Mouse (Mus musculus): ENCODE results near the gene Kif22. TPM values are rescaled to one million over a fixed set of nuclear protein-coding genes. Genes with fewer than 3 reads are reported as not detected.

Kif22 gene
- total and polyA plus RNA-seq, 3 experiments = 57.7 to 298 (median 119) TPM

- TF ChIP-seq GATA1 (IDR thresholded peaks at IDR 0.05; ENCODE audit: low read depth, low read length) = no peak
- TF ChIP-seq SMC3 (IDR thresholded peaks at IDR 0.05; ENCODE audit: low read depth, low read length) = 0 out of 2 replicates have a peak, but pooled peaks have one; percentile 6
- Histone ChIP-seq H3K9me3 (replicated peaks; ENCODE audit: insufficient read depth, low read length) (no peaks in the 10 kb centered on the region), H3K36me3 (ENCODE audit: control insufficient read depth in 1 of 2, insufficient read depth in 2 of 2, low read length in 2 of 2) (peaks cover 22 to 47% of the 10 kb centered on the region in 2 experiments), H3K27ac (ENCODE audit: control insufficient read depth, low read depth, low read length) (peak overlapping the region; percentile 98), H3K79me2 (ENCODE audit: control insufficient read depth, insufficient read depth, low read length, poor library complexity) (peaks cover 34% of the 10 kb centered on the region), H3K9ac (ENCODE audit: control insufficient read depth, low read depth, low read length, poor library complexity, severe bottlenecking) (peak overlapping the region; percentile 78), H3K4me1 (ENCODE audit: control insufficient read depth in 1 of 2, insufficient read depth in 2 of 2, low read length in 2 of 2) (peaks cover 28 to 41% of the 10 kb centered on the region in 2 experiments), H3K27me3 (ENCODE audit: control insufficient read depth in 1 of 2, insufficient read depth in 2 of 2, low read length in 2 of 2) (no peaks in the 10 kb centered on the region), H3K4me3 (ENCODE audit: control insufficient read depth in 1 of 2, insufficient read depth in 1 of 2, low read depth in 2 of 2, low read length in 2 of 2) (peak overlapping the region; percentile 50 to 69)
- peak; percentile 47 for DNase-seq (ENCODE audit: low read depth, low spot score)
These were observed 14.4 kb downstream of the Kif22 start for GRCm38 (mm10) chr7:127027885-127028284.

- TF ChIP-seq MYB (IDR thresholded peaks at IDR 0.05; ENCODE audit: low read depth, low read length) (peak; percentile 98), CHD2 (IDR thresholded peaks at IDR 0.05; ENCODE audit: low read length) (peak; percentile 62), ZMIZ1 (IDR thresholded peaks at IDR 0.05; ENCODE audit: low read depth, low read length) (peak; percentile 84), POLR2A (IDR thresholded peaks at IDR 0.05; ENCODE audit: control insufficient read depth in 1 of 2, insufficient read depth in 1 of 2, low read depth in 1 of 2, low read length in 2 of 2, poor library complexity in 1 of 2) (peak; percentile 24 to 71; a peak in 2 of 4 replicates), TCF12 (IDR thresholded peaks at IDR 0.05; ENCODE audit: low read depth, low read length) (peak; percentile 77), GATA1 (IDR thresholded peaks at IDR 0.05; ENCODE audit: low read depth, low read length) (no peak), RCOR1 (IDR thresholded peaks at IDR 0.05; ENCODE audit: low read depth, low read length) (no peak), MAZ (IDR thresholded peaks at IDR 0.05; ENCODE audit: low read depth, low read length) (peak; percentile 100), UBTF (IDR thresholded peaks at IDR 0.05; ENCODE audit: borderline replicate concordance, insufficient read depth, low read depth, low read length) (no peak), ELF1 (IDR thresholded peaks at IDR 0.05; ENCODE audit: low read depth, low read length) (0 out of 2 replicates have a peak, but pooled peaks have one; percentile 50), SMC3 (IDR thresholded peaks at IDR 0.05; ENCODE audit: low read depth, low read length) (peak; percentile 19; the same call in 1 of the 2 replicates), TBP (IDR thresholded peaks at IDR 0.05; ENCODE audit: low read depth, low read length) (peak; percentile 78), E2F4 (IDR thresholded peaks at IDR 0.05; ENCODE audit: borderline replicate concordance, low read depth, low read length) (peak; percentile 93; the same call in 1 of the 2 replicates), POLR2AphosphoS2 (IDR thresholded peaks at IDR 0.05; ENCODE audit: low read length) (peak; percentile 99), GABPA (IDR thresholded peaks at IDR 0.05; ENCODE audit: low read depth, low read length) (no peak), ETS1 (IDR thresholded peaks at IDR 0.05; ENCODE audit: low read depth, low read length) (peak; percentile 79), USF1 (IDR thresholded peaks at IDR 0.05; ENCODE audit: low read depth, low read length) (peak; percentile 69), CHD1 (IDR thresholded peaks at IDR 0.05; ENCODE audit: low read depth, low read length) (no peak), MXI1 (IDR thresholded peaks at IDR 0.05; ENCODE audit: low read depth, low read length) (no peak; the same call in 1 of the 2 replicates), ZC3H11A (IDR thresholded peaks at IDR 0.05; ENCODE audit: low read depth, low read length) (no peak), SIN3A (IDR thresholded peaks at IDR 0.05; ENCODE audit: low read length) (peak; percentile 90), NELFE (IDR thresholded peaks at IDR 0.05; ENCODE audit: low read depth, low read length) (peak; percentile 23), EP300 (IDR thresholded peaks at IDR 0.05; ENCODE audit: low read depth in 1 of 2, low read length in 2 of 2) (peak in 1 of 2 experiments; percentile 91; a peak in 2 of 4 replicates), CTCF (IDR thresholded peaks at IDR 0.05 in 2 of 3, conservative IDR thresholded peaks at IDR 0.05 in 1 of 3; ENCODE audit: control insufficient read depth in 1 of 3, insufficient read depth in 1 of 3, low read depth in 2 of 3, low read length in 3 of 3, poor library complexity in 1 of 3, severe bottlenecking in 1 of 3) (0 out of 6 replicates have a peak, but pooled peaks of 1 of the 3 experiments have one; percentile 2), BHLHE40 (IDR thresholded peaks at IDR 0.05; ENCODE audit: borderline replicate concordance, low read depth, low read length) (peak; percentile 15; the same call in 1 of the 2 replicates), MAX (IDR thresholded peaks at IDR 0.05; ENCODE audit: low read length) (peak; percentile 73; the same call in 1 of the 2 replicates), HCFC1 (IDR thresholded peaks at IDR 0.05; ENCODE audit: low read depth, low read length) (peak; percentile 88), MYC (IDR thresholded peaks at IDR 0.05; ENCODE audit: low read depth, low read length) (no peak), NRF1 (IDR thresholded peaks at IDR 0.05; ENCODE audit: insufficient read depth, low read depth, low read length, poor library complexity, severe bottlenecking) (peak; percentile 79)
- Histone ChIP-seq H3K27me3 (ENCODE audit: control insufficient read depth in 1 of 2, insufficient read depth in 2 of 2, low read length in 2 of 2) (no peaks in the 10 kb centered on the region), H3K9ac (ENCODE audit: control insufficient read depth, low read depth, low read length, poor library complexity, severe bottlenecking) (peak within 1 kb of the TSS; percentile 97), H3K79me2 (ENCODE audit: control insufficient read depth, insufficient read depth, low read length, poor library complexity) (peaks cover 39% of the 10 kb centered on the region), H3K9me3 (replicated peaks; ENCODE audit: insufficient read depth, low read length) (no peaks in the 10 kb centered on the region), H3K4me1 (ENCODE audit: control insufficient read depth in 1 of 2, insufficient read depth in 2 of 2, low read length in 2 of 2) (peaks cover 28 to 49% of the 10 kb centered on the region in 2 experiments), H3K36me3 (ENCODE audit: control insufficient read depth in 1 of 2, insufficient read depth in 2 of 2, low read length in 2 of 2) (peaks cover 20 to 53% of the 10 kb centered on the region in 2 experiments), H3K4me3 (ENCODE audit: control insufficient read depth in 1 of 2, insufficient read depth in 1 of 2, low read depth in 2 of 2, low read length in 2 of 2) (peak within 1 kb of the TSS; percentile 59 to 86), H3K27ac (ENCODE audit: control insufficient read depth, low read depth, low read length) (peak within 1 kb of the TSS; percentile 98)
- DNase-seq (ENCODE audit: low read depth, low spot score) = peak; percentile 100
These were observed 15.1 kb downstream of the Kif22 start, which contains the start of gene Maz for GRCm38 (mm10) chr7:127026984-127027726. Gene Maz (minus strand): TSS chr7:127027037.
